Mouse (Mus musculus) midbrain, embryonic 13.5 days (tissue): ENCODE results near the gene Tnip1. TPM values are rescaled to one million over a fixed set of nuclear protein-coding genes. Genes with fewer than 3 reads are reported as not detected.

ENCODE experiments used
- ATAC-seq: fragments of 200-750 bp; cut with Nextera tagmentation; 2 replicates; pipeline ENCODE4 v1.8.0; 2017; ENCODE audit warnings: mild to moderate bottlenecking, moderate TSS enrichment, moderate library complexity
- H3K27ac ChIP-seq: fragments of 300-500 bp; sonication (generic); 2 replicates; pipeline ENCODE4 v1.5.1; 2015; ENCODE audit warnings: inconsistent platforms, mild to moderate bottlenecking, moderate library complexity
- H3K27me3 ChIP-seq: fragments of 300-500 bp; sonication (generic); 2 replicates; pipeline ENCODE4 v1.6.1; 2015; ENCODE audit warnings: mild to moderate bottlenecking, inconsistent platforms
- H3K36me3 ChIP-seq: fragments of 300-500 bp; sonication (generic); 2 replicates; pipeline ENCODE4 v1.6.1; 2015; ENCODE audit warnings: mild to moderate bottlenecking, inconsistent platforms
- H3K4me1 ChIP-seq: fragments of 300-500 bp; sonication (generic); replicated peaks from 2 replicates; pipeline ENCODE4 v1.6.1; 2015; ENCODE audit warnings: inconsistent platforms
- H3K4me2 ChIP-seq: fragments of 300-500 bp; sonication (generic); replicated peaks from 2 replicates; pipeline ENCODE4 v1.6.1; 2015; ENCODE audit warnings: moderate library complexity, mild to moderate bottlenecking, inconsistent platforms
- H3K4me3 ChIP-seq: fragments of 300-500 bp; sonication (generic); replicated peaks from 2 replicates; pipeline ENCODE4 v1.5.1; 2015; ENCODE audit warnings: mild to moderate bottlenecking, inconsistent platforms
- H3K9ac ChIP-seq: fragments of 300-500 bp; sonication (generic); replicated peaks from 2 replicates; pipeline ENCODE4 v1.6.1; 2015; ENCODE audit warnings: mild to moderate bottlenecking, inconsistent platforms
- H3K9me3 ChIP-seq: fragments of 300-500 bp; sonication (generic); 2 replicates; pipeline ENCODE4 v1.6.1; 2016; ENCODE audit warnings: mild to moderate bottlenecking, inconsistent platforms
- WGBS: fragments of 180-500 bp; shearing (Covaris S2); methylation state at CpG from one replicate; pipeline ENCODE4 v1.1.7; 2015; 5-methylcytosine and 5-hydroxymethylcytosine counted together
- polyA plus RNA-seq: library from polyadenylated mRNA; unstranded; fragments of >200 nt; fragmentation: Nextera tagmentation; extraction: Ambion mirVana; gene quantifications from 2 replicates; pipeline ENCODE4 v1.2.1, GENCODE M21; 2015

The Tnip1 gene
- polyA plus RNA-seq, 1 experiment from 2014 or later = 13.4 TPM

DNA sequence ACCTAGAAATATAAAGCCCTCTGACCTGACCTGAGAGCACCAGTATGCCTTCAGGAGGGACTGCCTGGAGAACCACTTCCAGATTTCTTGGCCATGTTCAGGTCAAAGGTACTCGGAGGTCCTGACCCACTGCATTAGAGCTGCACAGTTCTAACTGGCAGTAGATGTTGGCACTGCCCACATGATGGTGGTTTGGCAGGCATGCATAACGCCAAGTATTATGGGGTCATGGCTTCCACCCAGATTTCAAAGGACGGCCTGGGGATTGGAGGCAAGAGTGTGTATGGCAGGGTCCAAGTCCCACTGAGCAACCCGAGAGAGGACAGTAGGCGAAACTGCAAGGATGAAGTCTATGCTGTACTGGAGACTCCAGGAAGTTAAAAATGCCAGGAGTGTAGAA lies 48.9 kb downstream of the Tnip1 start:
- ATAC-seq = no peak
- no peaks in the 10 kb centered on the region for H3K27me3 ChIP-seq
- WGBS = 95% methylated on average over 5 of the region's 5 CpGs
- H3K36me3 ChIP-seq = peaks cover 70% of the 10 kb centered on the region
- H3K4me3 ChIP-seq = no peak overlapping the region
- no peak overlapping the region for H3K9ac ChIP-seq
- H3K4me2 ChIP-seq = no peak overlapping the region
- no peaks in the 10 kb centered on the region for H3K4me1 ChIP-seq
- no peaks in the 10 kb centered on the region for H3K9me3 ChIP-seq
- no peak overlapping the region for H3K27ac ChIP-seq

DNA sequence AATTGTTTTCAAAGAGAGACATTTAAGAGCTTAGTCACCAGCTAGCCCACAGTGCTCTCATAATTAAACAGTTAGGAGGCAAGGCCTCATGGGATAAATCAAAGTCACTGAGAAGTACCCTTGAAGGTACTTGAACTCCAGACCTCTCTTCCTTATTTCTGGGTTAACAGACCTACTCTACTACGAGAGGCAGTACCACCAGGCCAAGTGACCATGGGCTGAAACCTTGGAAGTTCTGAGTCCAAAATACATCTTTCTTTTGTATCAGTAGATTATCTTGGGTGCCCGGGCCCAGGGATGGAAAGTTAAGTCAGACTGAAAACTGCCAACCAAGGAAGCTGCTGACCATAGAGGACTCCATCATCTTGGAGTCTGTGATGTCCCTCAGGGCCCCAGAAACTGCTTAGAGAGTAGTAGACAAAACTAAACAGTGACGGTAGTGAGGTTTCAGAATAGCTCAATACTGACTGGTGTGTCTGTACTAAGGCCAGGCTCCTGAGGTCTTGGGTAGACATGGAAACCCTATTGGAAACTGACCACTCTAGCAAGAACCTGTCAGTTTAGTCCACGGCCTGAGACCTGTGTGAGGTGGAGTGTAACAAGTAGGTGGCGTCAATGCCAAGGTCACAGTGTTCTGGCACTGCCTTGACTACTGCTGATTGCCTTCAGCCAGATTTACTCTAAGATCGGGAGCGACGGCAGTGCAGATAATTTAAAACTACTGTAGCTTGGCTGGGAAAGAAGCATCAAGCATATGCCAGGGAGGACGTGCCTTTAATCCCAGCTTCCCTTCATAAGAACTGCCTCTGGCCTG lies 50.0 kb downstream of the Tnip1 start:
- no peak for ATAC-seq
- Histone ChIP-seq H3K27me3 (no peaks in the 10 kb centered on the region), H3K9ac (no peak overlapping the region), H3K4me1 (no peaks in the 10 kb centered on the region), H3K9me3 (no peaks in the 10 kb centered on the region), H3K36me3 (peaks cover 59% of the 10 kb centered on the region), H3K4me3 (no peak overlapping the region), H3K27ac (no peak overlapping the region), H3K4me2 (no peak overlapping the region)
- WGBS = 88% methylated on average over 9 of the region's 9 CpGs

GRCm38 (mm10) chr11:54911671-54912502 lies 50.8 kb downstream of the Tnip1 start:
- Histone ChIP-seq H3K27ac (no peak overlapping the region), H3K4me2 (no peak overlapping the region), H3K4me3 (no peak overlapping the region), H3K9me3 (no peaks in the 10 kb centered on the region), H3K4me1 (no peaks in the 10 kb centered on the region), H3K36me3 (peaks cover 50% of the 10 kb centered on the region), H3K9ac (no peak overlapping the region), H3K27me3 (no peaks in the 10 kb centered on the region)
- 89% methylated on average over 7 of the region's 7 CpGs for WGBS
- no peak for ATAC-seq

GRCm38 (mm10) chr11:54911201-54911600 lies 51.5 kb downstream of the Tnip1 start:
- H3K4me3 ChIP-seq = no peak overlapping the region
- ATAC-seq = no peak

GRCm38 (mm10) chr11:54910081-54910665 lies 52.5 kb downstream of the Tnip1 start:
- 91% methylated on average over 12 of the region's 12 CpGs for whole genome bisulfite sequencing
- Histone ChIP-seq H3K4me1 (no peaks in the 10 kb centered on the region), H3K9ac (no peak overlapping the region), H3K9me3 (no peaks in the 10 kb centered on the region), H3K36me3 (peaks cover 35% of the 10 kb centered on the region), H3K27ac (no peak overlapping the region), H3K27me3 (no peaks in the 10 kb centered on the region), H3K4me2 (no peak overlapping the region), H3K4me3 (no peak overlapping the region)
- no peak for ATAC-seq

More at GRCm38 (mm10) chr11:54911201-54911600, 51.5 kb downstream of the Tnip1 start:
- peaks cover 44% of the 10 kb centered on the region for H3K36me3 ChIP-seq
- H3K27me3 ChIP-seq = no peaks in the 10 kb centered on the region
- WGBS = 85% methylated on average over 3 of the region's 3 CpGs
- H3K9ac ChIP-seq = no peak overlapping the region
- no peak overlapping the region for H3K4me2 ChIP-seq
- H3K27ac ChIP-seq = no peak overlapping the region
- no peaks in the 10 kb centered on the region for H3K4me1 ChIP-seq
- no peaks in the 10 kb centered on the region for H3K9me3 ChIP-seq

DNA sequence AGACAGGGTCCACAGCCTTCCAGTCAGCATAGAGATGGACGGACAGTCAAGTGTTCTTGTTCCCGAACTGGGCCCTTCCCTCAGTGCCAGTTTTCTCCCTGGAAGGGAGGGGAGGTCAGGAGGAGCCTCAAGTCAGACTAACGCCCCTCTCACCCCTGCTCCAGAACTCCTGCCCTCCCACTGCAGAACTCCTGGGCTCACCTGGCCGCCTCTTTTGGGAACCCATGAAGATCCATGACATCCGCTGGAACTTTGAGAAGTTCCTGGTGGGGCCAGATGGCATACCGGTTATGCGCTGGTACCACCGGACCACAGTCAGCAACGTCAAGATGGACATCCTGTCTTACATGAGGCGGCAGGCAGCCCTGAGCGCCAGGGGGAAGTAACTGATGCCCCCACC lies 53.4 kb downstream of the Tnip1 start:
- 91% methylated on average over 11 of the region's 11 CpGs for WGBS
- ATAC-seq = no peak
- Histone ChIP-seq H3K27me3 (no peaks in the 10 kb centered on the region), H3K4me3 (no peak overlapping the region), H3K27ac (no peak overlapping the region), H3K4me2 (no peak overlapping the region), H3K9me3 (no peaks in the 10 kb centered on the region), H3K4me1 (no peaks in the 10 kb centered on the region), H3K9ac (no peak overlapping the region), H3K36me3 (peaks cover 26% of the 10 kb centered on the region)

DNA sequence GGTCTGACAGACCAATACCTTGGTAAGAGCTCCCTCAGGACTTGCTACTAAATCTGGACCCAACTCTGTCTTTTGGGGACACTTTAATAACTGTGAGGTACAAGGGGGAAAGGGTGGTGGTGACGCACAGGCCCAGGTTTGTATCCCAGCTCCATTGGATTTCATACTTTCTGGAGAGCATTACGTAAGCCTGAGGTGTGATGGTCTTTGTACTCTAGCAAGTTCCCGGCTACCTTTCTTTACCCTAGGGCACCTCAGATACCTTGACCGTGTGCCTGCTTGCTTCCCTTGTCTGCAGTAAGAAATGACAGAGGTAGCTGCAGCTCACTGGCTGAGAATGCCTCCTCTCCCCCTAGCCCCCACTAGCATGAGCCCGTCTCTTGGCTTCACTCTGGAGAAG lies 55.5 kb downstream of the Tnip1 start:
- no peak for ATAC-seq
- H3K9me3 ChIP-seq = no peaks in the 10 kb centered on the region

DNA sequence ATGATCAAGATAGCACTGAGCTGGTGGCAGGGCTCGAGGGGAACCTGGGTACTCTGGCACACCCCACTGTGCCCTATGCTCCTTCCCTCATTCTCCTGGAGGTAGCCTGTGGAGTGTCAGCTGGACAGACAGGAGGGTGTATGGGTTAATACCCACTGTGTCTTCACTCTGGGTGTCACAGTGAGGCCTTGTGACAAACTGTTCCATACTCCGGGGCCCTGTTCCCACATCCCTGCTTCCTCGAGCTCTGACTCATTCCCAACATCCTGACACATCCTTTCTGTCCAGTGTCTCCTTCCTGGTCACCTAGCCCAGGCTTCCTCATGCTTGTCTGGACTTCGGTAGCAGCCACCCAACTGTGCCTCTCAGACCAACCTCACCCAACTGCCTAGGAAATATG lies 56.3 kb downstream of the Tnip1 start:
- no peak overlapping the region for H3K27ac ChIP-seq
- ATAC-seq = no peak
- H3K4me3 ChIP-seq = no peak overlapping the region
- 82% methylated on average over 4 of the region's 4 CpGs for WGBS
- H3K36me3 ChIP-seq = peaks cover 19% of the 10 kb centered on the region
- no peak overlapping the region for H3K9ac ChIP-seq
- no peaks in the 10 kb centered on the region for H3K27me3 ChIP-seq
- peaks cover 10% of the 10 kb centered on the region for H3K4me1 ChIP-seq
- H3K9me3 ChIP-seq = no peaks in the 10 kb centered on the region
- no peak overlapping the region for H3K4me2 ChIP-seq

More for the DNA sequence above, 55.5 kb downstream of the Tnip1 start:
- Histone ChIP-seq H3K4me2 (no peak overlapping the region), H3K27me3 (no peaks in the 10 kb centered on the region), H3K4me1 (peaks cover 9% of the 10 kb centered on the region), H3K36me3 (peaks cover 20% of the 10 kb centered on the region), H3K9ac (no peak overlapping the region), H3K27ac (no peak overlapping the region), H3K4me3 (no peak overlapping the region)
- WGBS = 95% methylated on average over 5 of the region's 5 CpGs

DNA sequence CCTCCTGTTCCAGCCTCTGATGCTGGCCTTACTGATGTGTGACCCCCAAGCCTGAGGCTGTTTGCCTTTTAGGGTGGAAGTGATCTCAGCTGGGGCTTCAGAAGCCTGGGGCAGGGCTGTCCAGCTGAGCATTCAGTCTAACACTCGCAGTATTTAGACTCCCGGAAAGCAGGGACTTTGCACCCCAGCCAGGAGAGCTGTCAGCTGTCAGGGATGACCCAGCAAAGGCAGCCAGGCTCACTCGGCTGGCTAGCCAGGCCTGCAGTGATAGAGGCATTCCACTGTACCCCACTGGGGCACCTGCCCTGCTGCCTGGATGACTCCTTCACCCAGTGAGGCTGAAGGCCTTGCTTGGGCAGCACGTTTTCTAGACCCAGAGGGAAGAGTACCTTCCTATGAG lies 56.8 kb downstream of the Tnip1 start:
- Histone ChIP-seq H3K27ac (no peak overlapping the region), H3K9ac (no peak overlapping the region), H3K9me3 (no peaks in the 10 kb centered on the region), H3K4me1 (peaks cover 10% of the 10 kb centered on the region), H3K36me3 (peaks cover 14% of the 10 kb centered on the region), H3K4me2 (no peak overlapping the region), H3K4me3 (no peak overlapping the region), H3K27me3 (no peaks in the 10 kb centered on the region)
- 75% methylated on average over 4 of the region's 4 CpGs for WGBS
- ATAC-seq = no peak

GRCm38 (mm10) chr11:54905086-54905485 lies 57.6 kb downstream of the Tnip1 start:
- no peak overlapping the region for H3K27ac ChIP-seq
- no peak for ATAC-seq
- H3K4me2 ChIP-seq = no peak overlapping the region
- H3K36me3 ChIP-seq = peaks cover 5% of the 10 kb centered on the region
- H3K4me3 ChIP-seq = no peak overlapping the region
- H3K27me3 ChIP-seq = no peaks in the 10 kb centered on the region
- H3K9ac ChIP-seq = no peak overlapping the region
- WGBS = 90% methylated on average over 3 of the region's 3 CpGs
- H3K9me3 ChIP-seq = no peaks in the 10 kb centered on the region
- peaks cover 10% of the 10 kb centered on the region for H3K4me1 ChIP-seq

DNA sequence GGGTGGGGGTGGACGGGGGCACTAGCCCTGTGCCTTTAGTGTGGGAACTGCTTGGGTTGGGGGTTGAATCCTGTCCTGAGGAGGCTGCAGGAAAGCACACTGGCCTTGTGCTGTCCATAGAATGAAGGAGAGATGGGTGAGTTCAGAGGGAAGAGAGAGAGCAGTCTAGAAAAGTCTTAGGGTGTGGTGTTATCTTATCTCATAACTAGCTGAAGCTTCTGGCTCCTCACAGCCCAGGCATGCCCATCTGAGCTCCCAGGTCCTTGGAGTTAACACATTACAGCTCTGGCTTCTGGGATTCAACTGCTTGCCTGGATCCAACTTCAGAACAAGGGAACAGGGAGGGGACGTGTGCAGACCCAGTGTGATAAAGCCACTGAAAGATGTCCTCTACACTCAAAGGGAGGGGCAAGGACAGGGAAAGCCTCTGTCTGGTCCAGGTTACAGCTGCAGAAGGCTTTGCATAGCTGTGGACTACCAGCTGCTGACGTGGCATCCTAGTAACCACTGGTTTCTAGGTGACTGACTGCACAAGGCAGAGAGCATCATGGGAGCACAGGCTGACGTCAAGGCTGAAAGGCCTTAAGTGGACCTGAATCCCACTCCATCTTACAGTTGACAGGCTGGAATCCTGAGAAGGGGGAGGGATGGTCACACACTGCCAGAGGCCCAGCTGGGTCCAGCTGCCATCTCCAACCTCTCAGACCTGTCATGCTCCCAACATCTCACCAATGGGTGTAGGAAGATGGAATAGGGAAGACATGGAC lies 58.6 kb downstream of the Tnip1 start:
- Histone ChIP-seq H3K27me3 (no peaks in the 10 kb centered on the region), H3K4me1 (peaks cover 10% of the 10 kb centered on the region), H3K9ac (no peak overlapping the region), H3K27ac (no peak overlapping the region), H3K9me3 (no peaks in the 10 kb centered on the region), H3K4me3 (no peak overlapping the region), H3K4me2 (no peak overlapping the region), H3K36me3 (peaks cover under 1% of the 10 kb centered on the region; the same call in 1 of the 2 replicates)
- ATAC-seq = no peak
- WGBS = 50% methylated on average over 4 of the region's 4 CpGs
